Mouse (Mus musculus): ENCODE data around the gene Lgals3bp.

Lgals3bp gene

GRCm38 (mm10) chr11:118427266-118427779 lies 25.4 kb upstream of the Lgals3bp start:
- H3K9me3 ChIP-seq (ENCODE audit: low read length) = no peaks in the 10 kb centered on the region
- no peaks in the 10 kb centered on the region for H3K36me3 ChIP-seq (ENCODE audit: insufficient read depth, low read length)
- peaks cover 22% of the 10 kb centered on the region for H3K27me3 ChIP-seq (ENCODE audit: insufficient read depth, low read length)
- no peak overlapping the region for H3K4me3 ChIP-seq (replicated peaks; ENCODE audit: low read length)
- TF ChIP-seq POU5F1 (IDR thresholded peaks at IDR 0.05; ENCODE audit: borderline replicate concordance, low read length) (no peak), NANOG (IDR thresholded peaks at IDR 0.05; ENCODE audit: borderline replicate concordance, low read length) (no peak), CTCF (conservative IDR thresholded peaks at IDR 0.05; ENCODE audit: low read length) (no peak)
- peaks cover 33% of the 10 kb centered on the region for H3K4me1 ChIP-seq (replicated peaks; ENCODE audit: low read depth, low read length)

- H3K27me3 ChIP-seq (ENCODE audit: insufficient read depth, low read length) = peaks cover 22% of the 10 kb centered on the region
- TF ChIP-seq POU5F1 (IDR thresholded peaks at IDR 0.05; ENCODE audit: borderline replicate concordance, low read length) = no peak
- no peak for TF ChIP-seq NANOG (IDR thresholded peaks at IDR 0.05; ENCODE audit: borderline replicate concordance, low read length)
- no peak for TF ChIP-seq CTCF (conservative IDR thresholded peaks at IDR 0.05; ENCODE audit: low read length)
- peaks cover 33% of the 10 kb centered on the region for H3K4me1 ChIP-seq (replicated peaks; ENCODE audit: low read depth, low read length)
- H3K36me3 ChIP-seq (ENCODE audit: insufficient read depth, low read length) = no peaks in the 10 kb centered on the region
- no peaks in the 10 kb centered on the region for H3K9me3 ChIP-seq (ENCODE audit: low read length)
- H3K4me3 ChIP-seq (replicated peaks; ENCODE audit: low read length) = no peak overlapping the region
These were observed 24.9 kb upstream of the Lgals3bp start for GRCm38 (mm10) chr11:118426765-118427164.

GRCm38 (mm10) chr11:118424621-118425335 lies 22.9 kb upstream of the Lgals3bp start:
- Histone ChIP-seq H3K4me3 (replicated peaks; ENCODE audit: low read length) (no peak overlapping the region), H3K27me3 (ENCODE audit: insufficient read depth, low read length) (peaks cover 22% of the 10 kb centered on the region), H3K9me3 (ENCODE audit: low read length) (no peaks in the 10 kb centered on the region), H3K36me3 (ENCODE audit: insufficient read depth, low read length) (no peaks in the 10 kb centered on the region), H3K4me1 (replicated peaks; ENCODE audit: low read depth, low read length) (peaks cover 33% of the 10 kb centered on the region)
- TF ChIP-seq POU5F1 (IDR thresholded peaks at IDR 0.05; ENCODE audit: borderline replicate concordance, low read length) = no peak
- TF ChIP-seq CTCF (conservative IDR thresholded peaks at IDR 0.05; ENCODE audit: low read length) = no peak
- TF ChIP-seq NANOG (IDR thresholded peaks at IDR 0.05; ENCODE audit: borderline replicate concordance, low read length) = no peak

DNA sequence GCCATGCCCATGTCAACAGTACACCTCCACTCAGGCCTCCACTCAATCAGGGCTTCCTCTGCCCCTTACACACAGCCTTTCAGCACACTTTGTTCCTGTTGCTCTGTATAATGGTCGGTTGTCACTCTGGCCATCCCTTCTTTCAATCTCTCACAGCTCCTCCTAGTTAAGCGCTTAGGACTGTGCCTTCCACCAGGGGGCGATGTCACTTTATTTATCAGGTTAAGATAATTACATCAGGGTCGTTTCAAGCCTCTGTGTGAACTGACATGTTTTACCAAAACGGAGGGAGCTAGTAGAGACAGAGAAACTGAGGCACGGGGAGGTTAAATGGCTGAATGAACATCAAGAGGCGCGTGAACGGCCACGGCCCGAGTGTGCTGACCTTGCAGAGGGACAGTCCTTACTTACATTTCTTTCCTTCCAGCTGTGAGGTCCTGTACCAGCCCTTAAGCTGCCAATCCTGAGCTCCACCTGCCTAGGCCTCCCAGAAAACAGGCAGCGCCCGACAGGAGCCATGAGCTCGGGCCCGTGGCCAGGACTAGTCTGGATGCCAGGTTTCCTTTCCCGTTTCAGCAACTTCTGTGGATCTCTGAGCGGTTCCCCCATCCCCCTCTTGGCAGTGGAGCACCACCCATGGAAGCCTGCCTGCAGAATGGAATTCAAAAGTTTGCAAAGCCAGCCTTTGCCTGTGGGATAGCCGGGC lies 21.5 kb upstream of the Lgals3bp start:
- Histone ChIP-seq H3K4me1 (replicated peaks; ENCODE audit: low read depth, low read length) (peaks cover 25% of the 10 kb centered on the region), H3K4me3 (replicated peaks; ENCODE audit: low read length) (no peak overlapping the region), H3K9me3 (ENCODE audit: low read length) (no peaks in the 10 kb centered on the region), H3K36me3 (ENCODE audit: insufficient read depth, low read length) (no peaks in the 10 kb centered on the region), H3K27me3 (ENCODE audit: insufficient read depth, low read length) (peaks cover 22% of the 10 kb centered on the region)
- TF ChIP-seq CTCF (conservative IDR thresholded peaks at IDR 0.05; ENCODE audit: low read length) (peak; percentile 71), POU5F1 (IDR thresholded peaks at IDR 0.05; ENCODE audit: borderline replicate concordance, low read length) (no peak)

GRCm38 (mm10) chr11:118420261-118420660 lies 18.4 kb upstream of the Lgals3bp start:
- TF ChIP-seq NANOG (IDR thresholded peaks at IDR 0.05; ENCODE audit: borderline replicate concordance, low read length) (no peak), POU5F1 (IDR thresholded peaks at IDR 0.05; ENCODE audit: borderline replicate concordance, low read length) (no peak), CTCF (conservative IDR thresholded peaks at IDR 0.05; ENCODE audit: low read length) (no peak)
- no peaks in the 10 kb centered on the region for H3K9me3 ChIP-seq (ENCODE audit: low read length)
- H3K27me3 ChIP-seq (ENCODE audit: insufficient read depth, low read length) = no peaks in the 10 kb centered on the region
- peaks cover 42% of the 10 kb centered on the region for H3K4me1 ChIP-seq (replicated peaks; ENCODE audit: low read depth, low read length)
- H3K4me3 ChIP-seq (replicated peaks; ENCODE audit: low read length) = no peak overlapping the region
- H3K36me3 ChIP-seq (ENCODE audit: insufficient read depth, low read length) = peaks cover 16% of the 10 kb centered on the region

DNA sequence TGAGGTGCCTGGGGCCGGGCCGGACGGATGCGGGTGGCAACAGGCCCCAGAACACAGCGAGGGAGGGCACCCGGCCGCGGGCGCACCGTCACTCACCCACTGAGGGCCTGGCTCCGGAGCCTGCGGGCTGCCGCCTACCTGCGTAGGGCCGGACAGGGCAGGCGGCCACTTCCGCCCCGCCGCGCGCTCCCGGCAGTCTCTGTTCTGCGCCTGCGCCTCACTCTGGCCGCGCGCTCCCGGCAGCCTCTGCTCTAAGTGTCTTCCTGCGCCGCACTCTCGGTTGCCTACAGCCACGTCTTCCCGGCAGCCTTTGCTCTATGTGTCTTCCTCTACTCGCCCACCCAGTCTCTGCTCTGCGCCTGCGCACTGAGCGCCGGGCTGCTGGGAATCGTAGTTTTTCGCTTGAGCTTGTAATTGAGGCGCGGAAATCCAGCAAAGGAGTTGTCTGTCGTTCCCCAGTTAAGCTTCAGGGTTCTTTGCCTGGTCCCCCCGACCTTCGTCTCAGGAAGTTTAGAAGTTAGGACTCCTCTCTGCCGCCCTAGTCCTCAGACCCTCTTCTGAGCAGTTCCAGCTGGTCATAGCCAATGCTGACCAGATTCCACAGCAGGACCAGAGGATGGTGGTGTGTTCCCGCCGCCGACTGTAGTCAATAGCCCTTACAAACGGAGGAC lies 17.1 kb upstream of the Lgals3bp start, which contains the start of gene Cant1:
Cant1 (minus strand) TSS at position 253 of the 671 bp plus-strand sequence.
- no peaks in the 10 kb centered on the region for H3K9me3 ChIP-seq (ENCODE audit: low read length)
- H3K4me1 ChIP-seq (replicated peaks; ENCODE audit: low read depth, low read length) = peaks cover 44% of the 10 kb centered on the region
- peaks cover 29% of the 10 kb centered on the region for H3K36me3 ChIP-seq (ENCODE audit: insufficient read depth, low read length)
- peak within 1 kb of the TSS; percentile 98 for H3K4me3 ChIP-seq (replicated peaks; ENCODE audit: low read length)
- H3K27me3 ChIP-seq (ENCODE audit: insufficient read depth, low read length) = no peaks in the 10 kb centered on the region
- TF ChIP-seq POU5F1 (IDR thresholded peaks at IDR 0.05; ENCODE audit: borderline replicate concordance, low read length) (no peak), CTCF (conservative IDR thresholded peaks at IDR 0.05; ENCODE audit: low read length) (no peak), NANOG (IDR thresholded peaks at IDR 0.05; ENCODE audit: borderline replicate concordance, low read length) (no peak)

DNA sequence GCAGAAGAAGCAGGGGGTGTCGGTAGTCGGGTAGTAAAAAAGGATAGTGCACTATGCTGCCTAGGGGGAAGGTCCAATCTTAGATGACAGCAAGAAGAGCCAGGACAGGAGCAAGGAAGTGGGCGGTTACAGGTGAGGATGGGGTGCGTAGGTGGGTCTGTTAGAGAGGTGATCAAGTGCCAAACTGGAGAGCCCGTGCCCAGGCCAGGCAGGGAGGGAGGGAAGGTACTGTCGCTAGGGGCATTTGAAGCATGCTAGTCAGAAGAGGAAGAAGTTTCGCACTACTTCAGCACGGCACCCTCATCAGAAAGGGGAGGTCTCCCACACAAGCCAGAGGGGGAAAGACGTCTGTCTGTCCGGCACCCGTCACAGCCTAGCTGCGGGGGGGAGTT lies 16.5 kb upstream of the Lgals3bp start:
- H3K27me3 ChIP-seq (ENCODE audit: insufficient read depth, low read length) = no peaks in the 10 kb centered on the region
- H3K4me3 ChIP-seq (replicated peaks; ENCODE audit: low read length) = peak overlapping the region; percentile 98
- no peak for TF ChIP-seq CTCF (conservative IDR thresholded peaks at IDR 0.05; ENCODE audit: low read length)
- TF ChIP-seq POU5F1 (IDR thresholded peaks at IDR 0.05; ENCODE audit: borderline replicate concordance, low read length) = no peak
- no peak for TF ChIP-seq NANOG (IDR thresholded peaks at IDR 0.05; ENCODE audit: borderline replicate concordance, low read length)
- H3K36me3 ChIP-seq (ENCODE audit: insufficient read depth, low read length) = peaks cover 34% of the 10 kb centered on the region
- peaks cover 38% of the 10 kb centered on the region for H3K4me1 ChIP-seq (replicated peaks; ENCODE audit: low read depth, low read length)
- no peaks in the 10 kb centered on the region for H3K9me3 ChIP-seq (ENCODE audit: low read length)

DNA sequence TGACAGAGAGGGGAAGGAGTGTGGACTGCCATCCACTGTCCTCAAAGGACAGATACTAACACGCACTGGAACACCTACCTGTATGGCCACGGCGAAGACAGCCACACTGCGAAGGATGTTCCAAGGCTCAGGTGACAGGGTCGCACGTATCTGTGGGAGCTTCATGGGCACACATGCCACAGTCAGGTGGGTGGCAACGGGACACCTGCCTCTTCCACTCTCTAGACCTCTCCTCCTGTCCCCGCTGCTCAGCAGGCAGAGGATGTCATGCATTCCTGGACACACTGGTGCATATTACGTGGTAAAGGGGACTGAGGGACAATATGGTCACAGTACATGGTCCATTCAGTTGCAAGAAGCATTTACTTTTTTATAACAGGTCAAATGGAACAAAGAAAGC lies 15.6 kb upstream of the Lgals3bp start:
- no peaks in the 10 kb centered on the region for H3K27me3 ChIP-seq (ENCODE audit: insufficient read depth, low read length)
- TF ChIP-seq CTCF (conservative IDR thresholded peaks at IDR 0.05; ENCODE audit: low read length) (no peak), POU5F1 (IDR thresholded peaks at IDR 0.05; ENCODE audit: borderline replicate concordance, low read length) (no peak), NANOG (IDR thresholded peaks at IDR 0.05; ENCODE audit: borderline replicate concordance, low read length) (no peak)
- peaks cover 42% of the 10 kb centered on the region for H3K36me3 ChIP-seq (ENCODE audit: insufficient read depth, low read length)
- H3K4me3 ChIP-seq (replicated peaks; ENCODE audit: low read length) = peak overlapping the region; percentile 98
- H3K9me3 ChIP-seq (ENCODE audit: low read length) = no peaks in the 10 kb centered on the region
- peaks cover 41% of the 10 kb centered on the region for H3K4me1 ChIP-seq (replicated peaks; ENCODE audit: low read depth, low read length)

All from E14TG2a.4 (cell line).